Mouse (Mus musculus) cerebellum, adult 9-10 months (tissue): ENCODE results near the gene Ankrd9.

Experiments
- DNase-seq: peaks from one replicate; pipeline ENCODE4 v3.0.0; 2022

Ankrd9 gene

DNA sequence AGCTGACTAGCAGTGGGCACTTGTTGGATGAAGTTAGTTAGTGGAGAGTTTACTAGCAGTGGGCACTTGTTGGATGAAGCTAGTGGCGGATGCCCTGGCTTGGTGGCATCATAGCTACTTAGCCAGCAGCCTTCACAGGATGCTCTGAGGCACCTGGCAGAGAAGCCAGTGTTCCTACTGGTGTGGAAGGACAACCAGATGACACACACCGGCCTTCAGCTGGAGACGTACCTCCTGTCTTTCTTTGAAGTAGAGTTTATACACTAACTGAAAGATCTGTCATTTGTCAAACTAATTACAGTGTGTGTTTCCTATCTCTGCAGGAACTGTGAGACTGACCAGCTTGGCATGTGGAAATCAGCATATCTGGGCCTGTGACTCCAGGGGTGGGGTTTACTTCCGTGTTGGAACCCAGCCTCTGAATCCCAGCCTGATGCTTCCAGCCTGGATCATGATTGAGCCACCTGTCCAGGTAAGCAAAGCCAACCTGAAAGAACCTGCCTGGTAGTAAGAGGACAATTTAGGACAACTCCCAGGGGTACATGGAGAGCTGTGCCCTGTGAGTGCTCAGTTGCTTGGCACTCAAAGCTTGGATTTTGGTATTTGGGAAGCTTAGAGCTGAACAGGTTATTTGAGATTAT is 24.4 kb downstream of the Ankrd9 start:
- DNase-seq: peak; percentile 82

GRCm38 (mm10) chr12:110953900-110954299 is 24.9 kb downstream of the Ankrd9 start:
- DNase-seq: no peak

GRCm38 (mm10) chr12:110953443-110953842 is 25.4 kb downstream of the Ankrd9 start:
- DNase-seq: no peak

- peak; percentile 85 for DNase-seq
These were observed 26.0 kb downstream of the Ankrd9 start for GRCm38 (mm10) chr12:110952628-110953385.

GRCm38 (mm10) chr12:110951236-110951635 is 27.6 kb downstream of the Ankrd9 start:
- no peak for DNase-seq

DNA sequence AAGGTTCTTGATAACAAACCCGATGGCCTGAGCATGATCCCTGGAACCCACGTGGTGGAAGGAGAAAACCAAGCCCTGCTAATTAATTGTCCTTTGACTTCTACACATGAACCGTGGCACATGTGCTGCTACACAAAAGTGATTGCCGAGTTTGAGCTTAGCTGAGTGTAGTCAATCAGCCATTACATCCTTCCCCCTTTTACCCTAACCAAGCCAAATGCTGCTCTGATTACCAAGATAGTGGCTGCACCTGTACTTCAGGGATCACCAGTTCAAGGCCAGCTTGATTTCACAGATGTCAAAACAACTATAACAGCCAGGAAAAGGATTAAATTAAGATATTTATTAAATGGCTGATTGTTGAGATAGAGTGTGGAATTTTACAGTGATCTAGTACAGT is 28.7 kb downstream of the Ankrd9 start:
- DNase-seq: no peak

- DNase-seq: peak; percentile 65
These were observed 29.4 kb downstream of the Ankrd9 start for GRCm38 (mm10) chr12:110949410-110949809.

GRCm38 (mm10) chr12:110948910-110949201 is 30.0 kb downstream of the Ankrd9 start:
- DNase-seq: no peak

DNA sequence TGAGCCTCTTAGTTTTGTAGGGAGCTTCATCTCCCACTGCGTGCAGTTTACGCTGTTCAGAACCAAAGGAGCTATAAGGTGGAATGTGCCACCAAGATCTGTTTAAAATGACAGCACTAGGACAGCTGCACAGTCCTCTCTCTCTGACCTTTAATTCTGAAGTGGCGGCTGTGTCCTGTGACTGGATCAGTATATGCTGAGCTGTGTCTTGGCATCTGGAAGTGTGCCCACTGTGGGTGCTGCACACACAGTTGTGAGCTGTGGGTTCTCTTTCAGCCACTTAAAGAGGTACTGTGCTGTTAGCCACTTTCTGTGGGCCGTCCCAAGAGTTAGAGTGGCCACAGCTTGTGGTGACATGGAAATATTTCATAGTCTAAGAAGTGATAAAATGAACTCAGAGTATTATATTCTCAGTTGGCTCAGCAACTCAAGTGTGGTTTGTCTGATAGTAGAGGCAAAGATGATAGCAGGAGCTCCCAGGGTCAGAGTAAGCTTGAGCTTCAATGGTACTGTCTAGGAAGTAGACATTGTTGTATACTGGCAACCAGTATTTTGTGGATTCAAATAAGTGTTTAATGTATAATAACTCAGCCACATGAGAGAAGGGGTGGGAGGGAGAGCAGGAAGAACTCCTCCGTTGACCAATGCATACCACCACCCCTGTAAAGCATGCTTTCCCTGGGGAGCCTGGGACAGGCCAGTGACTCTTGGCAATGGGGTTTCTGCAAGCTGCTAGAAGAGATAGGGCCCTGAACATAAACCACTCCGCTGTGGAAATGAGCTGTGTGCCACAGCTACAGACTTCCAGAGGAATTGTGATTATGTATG is 30.5 kb downstream of the Ankrd9 start:
- no peak for DNase-seq

- no peak for DNase-seq
These were observed 32.6 kb downstream of the Ankrd9 start for GRCm38 (mm10) chr12:110946216-110946615.

DNA sequence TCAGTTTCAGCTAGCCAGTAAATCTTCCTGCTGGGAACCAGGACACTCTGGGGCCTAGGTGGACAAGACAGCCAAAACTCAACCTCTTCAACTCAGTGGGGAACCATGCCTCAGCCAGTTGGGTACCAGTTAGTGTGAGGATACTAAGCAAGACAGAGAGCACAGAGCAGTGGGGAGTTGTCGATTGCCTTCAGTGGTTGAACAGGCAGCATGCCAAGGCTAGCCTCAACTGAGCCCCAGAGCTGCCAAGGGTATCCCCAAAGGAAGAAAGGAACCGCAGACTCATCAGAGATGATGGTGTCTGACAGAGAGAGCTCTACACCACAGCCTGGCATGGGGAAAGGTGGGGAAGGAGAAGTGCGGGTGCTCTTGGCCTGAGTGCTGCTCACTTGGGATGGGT is 38.0 kb downstream of the Ankrd9 start:
- DNase-seq: no peak

DNA sequence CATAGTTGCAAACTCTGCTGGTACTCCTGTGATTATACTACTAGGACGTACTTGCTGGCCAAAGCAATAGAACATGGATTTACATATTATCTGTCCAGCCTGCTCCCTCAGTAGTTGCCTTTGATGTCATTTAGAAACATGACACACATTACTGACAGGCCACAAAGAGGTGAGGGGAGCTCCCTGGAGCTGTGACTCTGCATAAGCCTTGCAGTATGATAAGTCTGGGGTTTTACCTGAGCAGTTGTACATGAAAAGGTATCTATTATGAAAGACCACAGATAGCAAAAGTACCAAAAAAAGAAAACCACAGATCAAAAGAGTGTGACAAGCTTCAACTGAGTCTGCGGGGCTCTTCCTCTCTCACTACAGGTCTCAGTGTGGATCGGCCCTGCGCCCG is 39.5 kb downstream of the Ankrd9 start:
- DNase-seq: no peak

- no peak for DNase-seq
These were observed 41.3 kb downstream of the Ankrd9 start for GRCm38 (mm10) chr12:110937496-110937895.

GRCm38 (mm10) chr12:110935983-110936620 is 42.7 kb downstream of the Ankrd9 start:
- DNase-seq: peak; percentile 95

DNA sequence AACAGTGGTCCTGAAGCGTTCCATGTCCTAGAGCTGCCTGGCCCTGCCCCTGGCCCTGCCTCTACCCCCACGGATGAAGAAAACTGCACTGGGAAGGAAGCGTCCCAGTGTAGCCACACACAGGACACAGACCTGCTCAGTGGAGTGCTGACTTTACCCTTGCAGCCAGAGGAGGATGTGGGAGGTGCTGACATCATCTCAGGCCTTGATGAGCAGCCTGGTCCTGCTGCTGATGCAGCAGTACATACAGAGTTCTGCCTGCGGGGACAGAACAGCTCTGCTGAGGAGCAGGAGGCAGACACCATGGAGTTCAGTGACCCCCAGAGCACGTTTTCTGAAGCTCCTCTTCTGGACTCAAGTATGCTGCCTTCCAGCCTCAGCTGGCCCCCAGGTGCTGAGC is 46.0 kb downstream of the Ankrd9 start:
- DNase-seq: no peak
